Mouse (Mus musculus) adrenal gland, adult 18-20 months (tissue): ENCODE measurements around the gene Cltrn. TPM values are rescaled to one million over a fixed set of nuclear protein-coding genes. Genes with fewer than 3 reads are reported as not detected.

ENCODE experiments used
- DNase-seq, 2 experiments: peaks; one replicate each; pipeline ENCODE4 v3.0.0; 2021 to 2022; ENCODE audit warnings: low spot score in 2 of 2
- total RNA-seq, 2 experiments: library from RNA; stranded (reverse); gene quantifications; 1 replicate in 1 of 2; 2 replicates in 1 of 2; pipeline ENCODE4 v1.2.3; 2021

Cltrn gene
- total RNA-seq, 2 experiments from 2014 or later: 0.80 TPM; not detected in 1

DNA sequence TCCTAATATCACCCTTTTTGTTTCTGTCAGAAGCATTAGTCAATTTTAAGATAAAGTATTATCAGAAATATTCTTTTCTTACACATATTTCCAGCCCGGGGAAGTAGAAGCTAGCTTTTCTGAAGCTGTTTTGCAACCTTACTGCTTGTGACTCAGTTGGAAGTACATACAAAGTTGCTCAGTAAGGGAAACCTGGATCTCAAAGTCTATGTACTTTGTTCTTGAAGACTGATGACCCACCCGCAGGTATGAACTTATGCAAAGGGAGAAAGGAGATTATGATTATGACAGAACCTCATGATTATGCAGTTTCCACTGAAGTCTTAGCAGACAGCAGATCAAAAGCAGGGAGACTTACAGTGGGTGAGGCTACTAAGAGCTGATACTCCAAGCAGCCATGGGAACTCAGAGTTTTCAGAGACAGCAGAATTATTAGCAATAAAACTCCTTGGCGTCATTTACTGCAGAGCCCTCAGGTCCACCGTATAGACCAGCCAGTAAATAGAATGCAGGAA, 46.7 kb downstream of the Cltrn start:
- no peak for DNase-seq

DNA sequence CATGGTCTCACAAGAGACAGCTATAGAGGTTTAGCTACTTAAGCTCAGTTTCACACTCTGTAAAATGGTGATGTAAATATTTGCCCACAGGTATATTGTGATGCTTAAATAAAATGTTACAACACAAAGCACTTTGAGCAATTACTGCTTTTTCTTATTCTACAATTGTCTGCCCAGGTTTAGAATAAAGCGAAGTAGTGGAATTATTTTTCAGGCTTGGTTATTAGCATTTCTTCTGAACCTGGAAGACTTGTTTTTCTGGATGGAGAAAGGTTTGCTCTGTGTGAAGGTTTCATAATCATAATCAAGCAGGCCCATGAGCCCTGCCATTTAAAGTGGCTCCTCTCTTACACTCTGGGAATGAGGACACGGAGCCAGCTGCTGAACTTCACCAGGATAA, 50.4 kb downstream of the Cltrn start, which contains the start of gene Ace2:
TSS of gene Ace2 (plus strand) at position 301 of the 400 bp plus-strand sequence.
- DNase-seq: no peak

DNA sequence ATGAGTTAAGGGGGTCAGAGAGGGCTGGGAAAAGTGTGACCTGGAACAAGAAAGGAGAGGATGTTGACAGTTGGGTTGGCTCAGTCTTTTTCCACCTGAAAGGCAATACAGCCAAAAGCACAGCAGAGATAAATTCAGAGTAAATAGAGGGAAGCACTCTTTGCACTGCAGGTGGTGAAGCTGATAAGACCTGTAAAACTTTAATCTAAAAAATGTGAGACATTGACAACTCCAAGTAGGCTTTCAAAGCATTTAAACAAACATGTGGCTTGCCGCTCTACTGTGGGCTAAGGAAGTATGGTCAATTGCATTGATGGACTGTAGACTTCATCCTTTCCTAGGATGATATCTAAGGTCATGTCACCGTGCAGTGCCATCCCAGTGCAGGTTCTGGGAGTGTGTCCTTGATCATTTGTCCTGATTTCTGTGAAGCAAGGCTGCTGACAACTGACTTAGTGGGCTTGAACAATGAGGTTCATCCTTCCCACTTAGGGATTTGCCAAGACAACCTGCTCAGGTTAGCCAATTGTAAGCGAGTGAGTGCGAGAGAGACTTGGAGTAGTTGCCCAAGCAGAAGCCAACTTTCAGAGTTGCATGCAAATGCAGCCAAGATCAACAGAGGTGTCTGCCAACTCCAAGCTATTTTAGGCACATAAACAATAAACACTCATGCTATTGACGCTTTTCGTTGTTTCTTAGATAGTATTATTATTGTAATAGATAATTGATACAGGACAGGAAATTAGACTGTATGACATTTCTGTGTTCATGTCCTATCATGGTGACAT, 57.0 kb downstream of the Cltrn start:
- DNase-seq: no peak

DNA sequence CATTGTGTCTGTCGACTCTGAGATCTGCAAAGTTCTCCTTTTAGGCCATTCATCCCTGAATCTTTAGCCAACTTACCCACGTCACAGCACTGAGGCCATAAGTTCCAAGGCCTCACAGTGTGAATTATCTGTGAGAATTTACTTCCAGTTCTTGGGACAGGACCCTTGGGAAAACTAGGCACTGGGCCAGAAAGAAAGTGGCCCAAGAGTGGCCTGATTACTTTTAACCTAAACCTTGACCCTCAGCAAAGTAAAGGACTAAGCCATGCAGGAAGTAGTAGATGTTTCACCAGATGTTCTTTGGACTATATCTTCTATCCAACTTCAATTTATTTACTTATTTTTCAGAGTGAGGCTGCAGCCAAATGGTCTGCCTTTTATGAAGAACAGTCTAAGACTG, 64.1 kb downstream of the Cltrn start:
- no peak for DNase-seq

DNA sequence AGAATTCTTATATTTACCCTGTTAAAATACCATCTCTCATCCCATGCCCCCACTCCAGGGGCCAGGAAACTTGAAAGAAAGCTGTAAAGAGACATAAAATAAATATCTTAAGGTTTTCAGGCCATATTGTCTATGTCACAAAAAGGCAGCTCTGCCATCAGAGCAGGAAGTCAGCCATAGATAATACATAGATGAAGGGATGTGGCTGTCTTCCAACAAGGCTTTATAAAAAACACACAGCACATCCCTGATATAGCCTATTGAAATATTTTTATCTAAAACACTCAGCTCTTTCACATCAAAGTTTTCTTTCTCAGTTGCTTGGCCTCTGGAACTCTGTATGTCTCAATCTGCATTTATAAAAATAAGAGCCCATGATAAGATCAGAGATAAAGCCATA, 65.0 kb downstream of the Cltrn start:
- no peak for DNase-seq

DNA sequence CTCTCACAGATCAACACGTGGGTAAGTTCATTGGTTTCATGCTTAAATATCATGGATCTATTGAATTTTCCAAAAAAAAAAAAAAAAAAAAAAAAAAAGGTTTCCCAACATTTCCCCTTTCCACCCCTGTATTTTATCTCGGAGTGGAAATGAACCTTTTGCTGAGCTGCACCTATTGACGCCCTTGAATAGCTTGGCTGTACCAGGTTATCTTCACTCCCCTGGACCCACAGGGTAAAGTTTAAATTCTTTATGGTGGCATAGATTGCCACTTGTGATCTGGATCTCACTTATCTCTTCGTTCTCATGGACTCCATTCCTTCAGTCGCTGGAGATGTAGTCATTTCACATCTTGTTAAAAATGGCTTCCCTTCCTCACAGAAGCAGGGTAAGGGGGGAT, 66.0 kb downstream of the Cltrn start:
- no peak for DNase-seq

DNA sequence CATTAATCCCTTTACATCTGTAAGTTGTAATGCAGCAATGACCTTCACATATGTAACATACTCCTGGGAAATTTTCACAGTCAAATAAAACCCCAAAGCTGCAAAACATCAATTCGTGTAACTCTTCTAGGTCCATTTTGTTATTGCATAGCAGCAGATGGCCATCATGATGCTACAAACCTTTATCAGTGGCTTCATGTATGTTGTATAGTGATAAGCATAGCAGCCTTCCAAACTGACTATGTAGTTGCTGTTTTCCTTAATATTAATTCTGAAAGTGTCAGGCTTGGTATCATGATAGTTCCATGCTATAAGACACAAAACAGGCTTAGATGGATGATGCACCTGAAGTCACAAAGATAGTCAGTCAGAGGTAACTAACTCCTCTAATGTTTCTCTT, 76.1 kb downstream of the Cltrn start:
- no peak for DNase-seq

Other genes starting within 250 kb of the Cltrn start
- 10 to 100 TPM; 16.5 to 17.4 TPM for gene Ap1s2, start 179.8 kb upstream of the Cltrn start, total RNA-seq
- gene Zrsr2, start 130.2 kb upstream of the Cltrn start, total RNA-seq: 10 to 100 TPM; 21.7 to 22.5 TPM
- 10 to 100 TPM; 26.1 to 46.2 TPM for gene Car5b, start 60.8 kb upstream of the Cltrn start, total RNA-seq
- gene Siah1b, start 12.3 kb upstream of the Cltrn start, total RNA-seq: 1 to 10 TPM; 4.8 to 5.0 TPM
- gene Ace2, start 50.5 kb downstream of the Cltrn start, total RNA-seq: 1 to 10 TPM; 2.1 to 4.3 TPM
- gene Bmx, start 169.4 kb downstream of the Cltrn start, total RNA-seq: under 1 TPM; 0.27 to 0.45 TPM
- 10 to 100 TPM in 1 of 2 experiments, 1 to 10 TPM in 1; 4.3 to 12.5 TPM for gene Pir, start 180.5 kb downstream of the Cltrn start, total RNA-seq